Mouse (Mus musculus): ENCODE measurements around the gene Lzic. TPM values are rescaled to one million over a fixed set of nuclear protein-coding genes. Genes with fewer than 3 reads are reported as not detected.

Gene Lzic
- total and polyA plus RNA-seq, 3 experiments, result 40.0 to 53.3 (median 43.4) TPM

DNA sequence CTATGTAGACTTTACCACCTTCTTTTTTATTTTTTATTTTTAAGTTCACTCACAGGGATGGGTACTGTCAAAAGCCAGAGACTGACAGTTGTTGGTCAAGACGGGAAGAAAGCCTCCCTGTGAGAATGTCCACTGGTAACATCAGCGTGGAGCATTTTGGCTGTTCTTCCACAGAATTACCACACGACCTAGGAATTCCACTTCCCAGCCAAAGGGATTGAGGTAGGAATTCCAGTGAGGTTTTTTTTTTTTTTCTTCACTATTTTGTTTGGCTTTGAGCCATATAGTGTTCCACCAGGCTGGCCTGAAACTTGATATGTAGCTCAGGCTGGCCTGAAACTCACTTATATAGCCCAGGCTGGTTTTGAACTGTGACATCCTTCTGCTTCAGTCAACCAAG, 42.6 kb upstream of the Lzic start:
- no peak overlapping the region for H3K4me3 ChIP-seq (replicated peaks in 1 of 3; ENCODE audit: low read depth in 2 of 3, low read length in 2 of 3, poor library complexity in 1 of 3)
- H3K4me2 ChIP-seq (ENCODE audit: insufficient read depth, low read depth, poor library complexity, severe bottlenecking), result no peak overlapping the region
- no peaks in the 10 kb centered on the region for H3K36me3 ChIP-seq (replicated peaks in 1 of 2; ENCODE audit: control insufficient read depth in 1 of 2, insufficient read depth in 1 of 2, low read length in 1 of 2)
- no peak overlapping the region for H3K27ac ChIP-seq (ENCODE audit: insufficient read depth, low read depth)
- TF ChIP-seq KAT2A (IDR thresholded peaks at IDR 0.05; ENCODE audit: insufficient replicate concordance, low read length) (no peak), USF2 (conservative IDR thresholded peaks at IDR 0.05; ENCODE audit: low read depth, low read length) (no peak), JUND (conservative IDR thresholded peaks at IDR 0.05; ENCODE audit: low read depth, low read length) (no peak), EP300 (IDR thresholded peaks at IDR 0.05; ENCODE audit: low read length) (no peak), ZNF384 (IDR thresholded peaks at IDR 0.05; ENCODE audit: low read depth, low read length) (no peak), ZC3H11A (IDR thresholded peaks at IDR 0.05; ENCODE audit: low read depth, low read length) (no peak), MEF2A (IDR thresholded peaks at IDR 0.05; ENCODE audit: borderline replicate concordance, low read depth, low read length) (no peak), TBP (conservative IDR thresholded peaks at IDR 0.05; ENCODE audit: low read depth, low read length) (no peak), IRF4 (IDR thresholded peaks at IDR 0.05; ENCODE audit: low read depth, low read length) (no peak), UBTF (IDR thresholded peaks at IDR 0.05; ENCODE audit: low read depth, low read length) (no peak), CHD1 (IDR thresholded peaks at IDR 0.05; ENCODE audit: low read depth, low read length) (no peak), PAX5 (IDR thresholded peaks at IDR 0.05; ENCODE audit: low read length) (no peak), TCF12 (IDR thresholded peaks at IDR 0.05; ENCODE audit: low read depth, low read length) (no peak), CTCF (conservative IDR thresholded peaks at IDR 0.05 in 1 of 2, IDR thresholded peaks at IDR 0.05 in 1 of 2; ENCODE audit: low read depth in 2 of 2, low read length in 2 of 2) (no peak), NRF1 (IDR thresholded peaks at IDR 0.05; ENCODE audit: low read depth, low read length) (no peak), NELFE (IDR thresholded peaks at IDR 0.05; ENCODE audit: low read depth, low read length) (no peak), POLR2A (IDR thresholded peaks at IDR 0.05; ENCODE audit: low read depth, low read length) (no peak), SIN3A (IDR thresholded peaks at IDR 0.05; ENCODE audit: low read length) (no peak)
- in situ Hi-C loops (cut with MboI; ENCODE audit: low pct_ligation_motif_present, low pct_unique_long_range_greater_than_20kb, low sequenced_read_pairs), result no loop called here
- H3K9ac ChIP-seq (ENCODE audit: insufficient read depth, low read depth), result no peak overlapping the region
- DNase-seq (ENCODE audit: extremely low read depth), result no peak
- dilution Hi-C loops (cut with MboI; ENCODE audit: extremely low pct_ligation_motif_present, extremely low pct_unique_long_range_greater_than_20kb, low sequenced_read_pairs), result no loop called here
- no peaks in the 10 kb centered on the region for H3K9me3 ChIP-seq (replicated peaks; ENCODE audit: low read length)
- no peaks in the 10 kb centered on the region for H3K79me2 ChIP-seq (replicated peaks; ENCODE audit: control insufficient read depth, extremely low read depth, insufficient read depth, poor library complexity, severe bottlenecking)
- H3K4me1 ChIP-seq (ENCODE audit: control insufficient read depth in 1 of 2, insufficient read depth in 2 of 2), result peaks cover 0 to 13% of the 10 kb centered on the region in 2 experiments; a peak in 3 of 4 replicates
- H3K27me3 ChIP-seq (replicated peaks), result no peaks in the 10 kb centered on the region

GRCm38 (mm10) chr4:149444465-149444864, 40.6 kb upstream of the Lzic start:
- no peak for DNase-seq (ENCODE audit: extremely low read depth)
- H3K9me3 ChIP-seq (replicated peaks; ENCODE audit: low read length), result no peaks in the 10 kb centered on the region
- H3K36me3 ChIP-seq (replicated peaks in 1 of 2; ENCODE audit: control insufficient read depth in 1 of 2, insufficient read depth in 1 of 2, low read length in 1 of 2), result no peaks in the 10 kb centered on the region
- no peak overlapping the region for H3K4me2 ChIP-seq (ENCODE audit: insufficient read depth, low read depth, poor library complexity, severe bottlenecking)
- peaks cover 0 to 13% of the 10 kb centered on the region in 2 experiments; a peak in 3 of 4 replicates for H3K4me1 ChIP-seq (ENCODE audit: control insufficient read depth in 1 of 2, insufficient read depth in 2 of 2)
- H3K9ac ChIP-seq (ENCODE audit: insufficient read depth, low read depth), result no peak overlapping the region
- dilution Hi-C loops (cut with MboI; ENCODE audit: extremely low pct_ligation_motif_present, extremely low pct_unique_long_range_greater_than_20kb, low sequenced_read_pairs), result no loop called here
- H3K4me3 ChIP-seq (replicated peaks in 1 of 3; ENCODE audit: low read depth in 2 of 3, low read length in 2 of 3, poor library complexity in 1 of 3), result no peak overlapping the region
- no peak for TF ChIP-seq TCF12 (IDR thresholded peaks at IDR 0.05; ENCODE audit: low read depth, low read length)
- TF ChIP-seq TBP (conservative IDR thresholded peaks at IDR 0.05; ENCODE audit: low read depth, low read length), result no peak
- in situ Hi-C loops (cut with MboI; ENCODE audit: low pct_ligation_motif_present, low pct_unique_long_range_greater_than_20kb, low sequenced_read_pairs), result no loop called here
- no peak overlapping the region for H3K27ac ChIP-seq (ENCODE audit: insufficient read depth, low read depth)
- H3K27me3 ChIP-seq (replicated peaks), result no peaks in the 10 kb centered on the region
- no peaks in the 10 kb centered on the region for H3K79me2 ChIP-seq (replicated peaks; ENCODE audit: control insufficient read depth, extremely low read depth, insufficient read depth, poor library complexity, severe bottlenecking)

All from CH12.LX (cell line).